Mouse (Mus musculus) liver, postnatal 0 days (tissue): ENCODE results near the gene Prkag2.

Experiments
- CTCF ChIP-seq: sonication (generic); IDR thresholded peaks from 2 replicates; pipeline ENCODE4 v1.5.1; 2016; ENCODE audit warnings: antibody characterized with exemption, low read depth
- EP300 ChIP-seq: IDR thresholded peaks from 2 replicates; pipeline ENCODE4 v1.6.1; 2016; ENCODE audit warnings: antibody characterized with exemption, low read depth, mild to moderate bottlenecking

DNA sequence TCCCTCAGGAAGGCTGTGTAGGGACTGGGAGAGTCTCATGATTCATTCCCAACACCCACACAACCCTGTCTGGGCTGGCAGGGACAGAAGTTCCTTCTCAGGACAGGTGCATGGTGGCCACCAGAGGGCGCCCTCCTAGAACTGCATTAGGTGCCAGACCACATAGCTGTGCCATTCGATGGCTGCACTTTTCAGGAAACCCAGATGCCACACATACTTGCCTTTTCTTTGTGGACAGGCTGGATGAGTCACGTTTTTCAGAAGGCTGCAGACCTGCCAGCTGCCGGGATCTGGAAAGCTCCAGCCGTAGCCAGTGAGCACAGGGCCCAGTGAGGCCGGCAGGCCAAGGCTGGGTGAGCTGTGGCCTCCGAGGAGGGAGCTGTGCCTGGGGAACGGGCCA lies 93.6 kb downstream of the Prkag2 start:
- TF ChIP-seq EP300 (no peak), CTCF (peak; percentile 93)
